Mouse (Mus musculus) lung, adult 2 months (tissue): ENCODE results near the gene Rlf.

Experiments used
- CTCF ChIP-seq: fragments of 200-500 bp; IDR thresholded peaks from 2 replicates; pipeline ENCODE4 v1.5.1; 2011; ENCODE audit warnings: mild to moderate bottlenecking, low read length, control low read depth; ENCODE audit not compliant: insufficient read depth
- POLR2A ChIP-seq: fragments of 200-500 bp; IDR thresholded peaks from 2 replicates; pipeline ENCODE4 v1.6.1; 2011; ENCODE audit warnings: low read depth, mild to moderate bottlenecking, control low read depth, low read length, borderline replicate concordance; ENCODE audit errors: extremely low read depth

DNA sequence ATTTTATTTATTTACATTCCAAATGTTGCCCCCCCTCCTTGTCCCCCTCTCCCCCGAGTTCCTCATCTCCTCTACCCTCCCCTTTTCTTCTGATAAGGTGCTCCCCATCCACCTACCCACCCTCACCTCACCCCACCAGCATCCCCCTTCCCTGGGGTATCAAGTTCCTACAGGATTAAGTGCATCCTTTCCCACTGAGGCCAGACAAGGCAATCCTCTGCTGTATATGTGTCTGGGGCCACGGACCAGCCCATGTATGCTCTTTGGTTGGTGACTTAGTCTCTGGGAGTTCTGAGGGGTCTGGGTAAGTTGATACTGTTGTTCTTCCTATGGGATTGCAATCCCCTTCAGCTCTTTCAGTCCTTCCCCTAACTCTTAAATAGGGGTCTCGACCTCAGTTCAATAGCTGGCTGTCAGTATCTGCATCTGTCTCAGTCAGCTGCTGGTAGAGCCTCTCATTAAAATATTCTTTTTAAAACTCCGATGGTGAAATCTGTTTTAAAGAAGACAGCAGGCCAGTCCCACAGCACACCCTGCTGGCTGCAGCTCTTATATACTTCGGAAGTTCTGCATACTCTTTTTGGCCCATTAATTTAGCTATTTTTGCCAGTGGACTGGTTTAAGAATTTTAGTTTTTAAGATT lies 17.0 kb upstream of the Rlf start:
- TF ChIP-seq POLR2A (no peak), CTCF (peak; percentile 67)
